ENCODE assay signal across 19 mouse cellular contexts in genomic region chr5:36719135-36719534, GRCm38 (mm10). TPM values are rescaled to one million over a fixed set of nuclear protein-coding genes. Genes with fewer than 3 reads are reported as not detected.
DNase-seq lines count a peak whose midpoint lies in the region; ATAC-seq and TF ChIP-seq lines count a peak whose summit lies in the region.
"Had no signal": no experiment of that assay in that cellular context is flagged by ENCODE, and none has a peak within 500 bp of the region (broad histone marks: within the 10 kb centered on the region; RNA-seq: fewer than 3 reads in every experiment).

No protein-coding gene starts in this region.

- H3K9me3 ChIP-seq in erythroblast, embryonic 14.5 days (ENCODE audit: control insufficient read depth, low read length), result no peaks in the 10 kb centered on the region
- H3K9me3 ChIP-seq in liver, embryonic 12.5 days (replicated peaks), result no peaks in the 10 kb centered on the region
- no peaks in the 10 kb centered on the region for H3K9me3 ChIP-seq in liver, embryonic 14.5 days (ENCODE audit: control insufficient read depth, low read length)
- H3K9me3 ChIP-seq in liver, embryonic 16.5 days (replicated peaks; ENCODE audit: control insufficient read depth, low read length), result no peaks in the 10 kb centered on the region
- H3K9me3 ChIP-seq: embryonic facial prominence, embryonic 12.5 days; hindbrain, embryonic 12.5 days had no signal

- H3K36me3 ChIP-seq in erythroblast, embryonic 14.5 days (ENCODE audit: control insufficient read depth), result peaks cover 7% of the 10 kb centered on the region
- no peaks in the 10 kb centered on the region for H3K36me3 ChIP-seq in liver, embryonic 12.5 days
- H3K36me3 ChIP-seq in liver, embryonic 14.5 days (replicated peaks; ENCODE audit: control insufficient read depth, insufficient read depth, low read depth), result no peaks in the 10 kb centered on the region
- H3K36me3 ChIP-seq in liver, embryonic 16.5 days (ENCODE audit: control insufficient read depth, insufficient read depth), result no peaks in the 10 kb centered on the region
- H3K36me3 ChIP-seq: embryonic facial prominence, embryonic 12.5 days; hindbrain, embryonic 12.5 days had no signal

- TF ChIP-seq EP300 in liver, embryonic 14.5 days (IDR thresholded peaks at IDR 0.05; ENCODE audit: low read depth), result no peak

- DNase-seq in liver, result no peak
- DNase-seq in liver, embryonic 14.5 days (ENCODE audit: low read depth in 3 of 3, low spot score in 3 of 3), result no peak
- no peak for DNase-seq in layer of hippocampus, adult 2 months (ENCODE audit: low spot score in 2 of 2)
- DNase-seq: adrenal gland, postnatal 25 days; cerebellum, adult 11 months; cerebellum, adult 9-11 months; gastrocnemius, postnatal 25 days; heart, postnatal 10 days; heart, postnatal 4 days had no signal

- TF ChIP-seq CTCF in liver, embryonic 14.5 days (IDR thresholded peaks at IDR 0.05; ENCODE audit: low read depth), result no peak
- no peak for TF ChIP-seq CTCF in layer of hippocampus, adult 2 months (conservative IDR thresholded peaks at IDR 0.05)

- H3K27ac ChIP-seq in liver, embryonic 12.5 days, result peak overlapping the region; percentile 98
- H3K27ac ChIP-seq in liver, embryonic 14.5 days, result peak overlapping the region; percentile 0; the same call in 1 of the 2 replicates
- H3K27ac ChIP-seq in liver, embryonic 16.5 days (ENCODE audit: low read length), result peak overlapping the region; percentile 98
- H3K27ac ChIP-seq in layer of hippocampus, adult 2 months, result no peak overlapping the region
- H3K27ac ChIP-seq: embryonic facial prominence, embryonic 12.5 days; hindbrain, embryonic 12.5 days had no signal

- H3K4me2 ChIP-seq in liver, embryonic 12.5 days, result peak overlapping the region; percentile 67
- H3K4me2 ChIP-seq in liver, embryonic 14.5 days (ENCODE audit: low read depth), result peak overlapping the region; percentile 81
- peak overlapping the region; percentile 74 for H3K4me2 ChIP-seq in liver, embryonic 16.5 days (ENCODE audit: low read depth, low read length)
- H3K4me2 ChIP-seq: embryonic facial prominence, embryonic 12.5 days; hindbrain, embryonic 12.5 days had no signal

- no peak for ATAC-seq in erythroblast, adult 5-6 weeks (replicated peaks; ENCODE audit: low FRiP score, poor library complexity, severe bottlenecking)
- no peak for ATAC-seq in liver, embryonic 12.5 days
- ATAC-seq in liver, embryonic 14.5 days (ENCODE audit: insufficient read depth), result no peak
- ATAC-seq in liver, embryonic 16.5 days (ENCODE audit: low read depth), result no peak
- ATAC-seq: forebrain, embryonic 14.5 days; hindbrain, embryonic 16.5 days; inflammation-experienced regulatory T-cells, adult 6 months; intestine, postnatal 0 days had no signal

- H3K9ac ChIP-seq in liver, embryonic 12.5 days, result peak overlapping the region; percentile 64
- peak overlapping the region; percentile 66; the same call in 1 of the 2 replicates for H3K9ac ChIP-seq in liver, embryonic 14.5 days (replicated peaks)
- H3K9ac ChIP-seq in liver, embryonic 16.5 days (ENCODE audit: low read depth, low read length), result peak overlapping the region; percentile 46
- H3K9ac ChIP-seq: embryonic facial prominence, embryonic 12.5 days; hindbrain, embryonic 12.5 days had no signal

- H3K27me3 ChIP-seq in erythroblast, embryonic 14.5 days (ENCODE audit: control insufficient read depth), result peaks cover 30% of the 10 kb centered on the region
- H3K27me3 ChIP-seq in liver, embryonic 12.5 days (replicated peaks), result peaks cover 38% of the 10 kb centered on the region
- H3K27me3 ChIP-seq in liver, embryonic 14.5 days (ENCODE audit: control insufficient read depth, insufficient read depth, low read length), result peaks cover 2% of the 10 kb centered on the region; the same call in 1 of the 2 replicates
- no peaks in the 10 kb centered on the region for H3K27me3 ChIP-seq in liver, embryonic 16.5 days (ENCODE audit: control insufficient read depth, insufficient read depth, low read depth, low read length)
- H3K27me3 ChIP-seq: embryonic facial prominence, embryonic 12.5 days; hindbrain, embryonic 12.5 days had no signal

- peaks cover 95% of the 10 kb centered on the region for H3K4me1 ChIP-seq in erythroblast, embryonic 14.5 days (ENCODE audit: control insufficient read depth)
- peaks cover 82% of the 10 kb centered on the region for H3K4me1 ChIP-seq in liver, embryonic 12.5 days
- H3K4me1 ChIP-seq in liver, embryonic 14.5 days (replicated peaks; ENCODE audit: control insufficient read depth in 2 of 2, insufficient read depth in 2 of 2, low read length in 1 of 2), result peaks cover 56 to 65% of the 10 kb centered on the region in 2 experiments
- H3K4me1 ChIP-seq in liver, embryonic 16.5 days (ENCODE audit: control insufficient read depth, low read depth, low read length), result peaks cover 75% of the 10 kb centered on the region
- H3K4me1 ChIP-seq: embryonic facial prominence, embryonic 12.5 days; hindbrain, embryonic 12.5 days had no signal

- peak overlapping the region; percentile 27 for H3K4me3 ChIP-seq in erythroblast, embryonic 14.5 days (replicated peaks)
- H3K4me3 ChIP-seq in liver, embryonic 12.5 days, result no peak overlapping the region
- H3K4me3 ChIP-seq in liver, embryonic 14.5 days (ENCODE audit: insufficient read depth in 1 of 2, low read depth in 2 of 2, low read length in 2 of 2), result no peak overlapping the region
- H3K4me3 ChIP-seq in liver, embryonic 16.5 days (ENCODE audit: low read depth, low read length), result no peak overlapping the region
- no peak overlapping the region for H3K4me3 ChIP-seq in layer of hippocampus, adult 2 months
- H3K4me3 ChIP-seq: embryonic facial prominence, embryonic 12.5 days; hindbrain, embryonic 12.5 days had no signal

- WGBS in liver, embryonic 12.5 days (ENCODE audit: insufficient replicate concordance), result 72% methylated on average over 5 of the region's 5 CpGs
- WGBS in liver, embryonic 14.5 days (ENCODE audit: insufficient replicate concordance), result 74% methylated on average over 5 of the region's 5 CpGs
- WGBS in liver, embryonic 16.5 days (ENCODE audit: insufficient replicate concordance), result 77% methylated on average over 5 of the region's 5 CpGs

RNA-seq across cellular contexts. Expression of gene D5Ertd579e, which starts 23.3 kb away (rescaled TPM):
- polyA plus RNA-seq in erythroblast, embryonic 14.5 days (2012), result 1.6 and 2.0 TPM in 2 replicates
- 121 and 122 TPM in 2 replicates for total RNA-seq in erythroblast, adult 5-6 weeks (2015; ENCODE audit: low replicate concordance)
- 221 and 226 TPM in 2 replicates for total RNA-seq in erythroblast, adult 5-6 weeks (2017; ENCODE audit: low replicate concordance)
- 28.2 and 28.5 TPM in 2 replicates for polyA plus RNA-seq in liver, embryonic 12.5 days (2016; fragmentation: Nextera tagmentation; extraction: Ambion mirVana)
- polyA plus RNA-seq in liver, embryonic 14.5 days (2012; rRNA removed), result 13.9 and 16.2 TPM in 2 replicates
- 22.7 and 24.1 TPM in 2 replicates for polyA plus RNA-seq in liver, embryonic 14.5 days (2014; fragmentation: Nextera tagmentation; extraction: Ambion mirVana)
- 22.6 and 23.2 TPM in 2 replicates for polyA plus RNA-seq in liver, embryonic 16.5 days (2015; fragmentation: Nextera tagmentation; extraction: Ambion mirVana)
- total RNA-seq in layer of hippocampus, adult 2 months (2021), result 100 to 1,000 TPM; 100 to 103 TPM

RNA-seq across cellular contexts. Expression of gene Bloc1s4, which starts 29.3 kb away (rescaled TPM):
- polyA plus RNA-seq in erythroblast, embryonic 14.5 days (2012), result 3.2 and 3.5 TPM in 2 replicates
- 2.3 TPM in 2 replicates for total RNA-seq in erythroblast, adult 5-6 weeks (2015; ENCODE audit: low replicate concordance)
- 8.3 and 10.0 TPM in 2 replicates for total RNA-seq in erythroblast, adult 5-6 weeks (2017; ENCODE audit: low replicate concordance)
- polyA plus RNA-seq in liver, embryonic 12.5 days (2016; fragmentation: Nextera tagmentation; extraction: Ambion mirVana), result 23.7 and 26.8 TPM in 2 replicates
- 10.6 and 10.9 TPM in 2 replicates for polyA plus RNA-seq in liver, embryonic 14.5 days (2012; rRNA removed)
- 11.9 and 14.4 TPM in 2 replicates for polyA plus RNA-seq in liver, embryonic 14.5 days (2014; fragmentation: Nextera tagmentation; extraction: Ambion mirVana)
- polyA plus RNA-seq in liver, embryonic 16.5 days (2015; fragmentation: Nextera tagmentation; extraction: Ambion mirVana), result 11.3 and 12.6 TPM in 2 replicates
- total RNA-seq in layer of hippocampus, adult 2 months (2021), result 10 to 100 TPM; 22.4 to 26.0 TPM
